In the genomic region with DNA sequence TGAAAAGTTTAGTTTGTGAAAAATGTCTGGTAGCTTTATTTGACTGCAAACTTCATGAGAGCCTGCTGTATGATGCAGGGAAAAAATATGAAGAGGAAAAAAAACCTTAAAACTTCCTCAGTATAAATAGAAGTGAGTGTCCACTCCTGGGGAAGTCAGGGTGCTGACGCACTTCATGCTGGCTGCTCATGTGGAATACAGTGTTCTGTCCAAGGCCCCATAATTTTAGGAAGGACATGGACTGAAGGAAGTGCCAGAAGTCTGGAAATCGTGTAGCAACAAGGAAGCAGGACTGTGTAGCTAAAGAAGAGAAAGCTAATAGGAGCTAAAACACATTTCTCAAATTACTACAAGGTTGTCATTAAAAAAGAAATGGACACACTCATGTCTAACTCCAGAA, we compare ENCODE assay signal across 15 mouse cellular contexts. TPM values are rescaled to one million over a fixed set of nuclear protein-coding genes. Genes with fewer than 3 reads are reported as not detected.
DNase-seq lines count a peak whose midpoint lies in the region; ATAC-seq and TF ChIP-seq lines count a peak whose summit lies in the region.
"Had no signal": no experiment of that assay in that cellular context is flagged by ENCODE, and none has a peak within 500 bp of the region (broad histone marks: within the 10 kb centered on the region; RNA-seq: fewer than 3 reads in every experiment).

No protein-coding gene starts in this region.

- no peak overlapping the region for H3K4me3 ChIP-seq in stomach, postnatal 0 days (ENCODE audit: low read depth, low read length)
- H3K4me3 ChIP-seq in midbrain, embryonic 16.5 days (ENCODE audit: low read depth, low read length) = no peak overlapping the region
- H3K4me3 ChIP-seq: hindbrain, embryonic 10.5 days; midbrain, embryonic 13.5 days; stomach, embryonic 15.5 days had no signal

- no peaks in the 10 kb centered on the region for H3K4me1 ChIP-seq in stomach, postnatal 0 days (replicated peaks; ENCODE audit: control insufficient read depth, insufficient read depth)
- H3K4me1 ChIP-seq in midbrain, embryonic 16.5 days (ENCODE audit: control insufficient read depth, insufficient read depth, low read length) = no peaks in the 10 kb centered on the region
- H3K4me1 ChIP-seq: hindbrain, embryonic 10.5 days; midbrain, embryonic 13.5 days; stomach, embryonic 15.5 days had no signal

- no peak overlapping the region for H3K4me2 ChIP-seq in stomach, postnatal 0 days (replicated peaks; ENCODE audit: low read depth)
- no peak overlapping the region for H3K4me2 ChIP-seq in midbrain, embryonic 16.5 days (ENCODE audit: low read length)
- H3K4me2 ChIP-seq: midbrain, embryonic 13.5 days; stomach, embryonic 15.5 days had no signal

- 50% methylated on average over 2 of the region's 2 CpGs for WGBS in stomach, postnatal 0 days
- 82% methylated on average over 2 of the region's 2 CpGs for WGBS in midbrain, embryonic 16.5 days

- H3K9me3 ChIP-seq in stomach, postnatal 0 days (ENCODE audit: control insufficient read depth, low read length) = no peaks in the 10 kb centered on the region
- H3K9me3 ChIP-seq in midbrain, embryonic 16.5 days (replicated peaks; ENCODE audit: control insufficient read depth, low read length, poor library complexity, severe bottlenecking) = no peaks in the 10 kb centered on the region
- H3K9me3 ChIP-seq: hindbrain, embryonic 10.5 days; midbrain, embryonic 13.5 days; stomach, embryonic 15.5 days had no signal

- H3K36me3 ChIP-seq in stomach, postnatal 0 days (ENCODE audit: control insufficient read depth, insufficient read depth, low read length) = no peaks in the 10 kb centered on the region
- no peaks in the 10 kb centered on the region for H3K36me3 ChIP-seq in midbrain, embryonic 16.5 days (ENCODE audit: control insufficient read depth, insufficient read depth, low read length)
- H3K36me3 ChIP-seq: hindbrain, embryonic 10.5 days; midbrain, embryonic 13.5 days; stomach, embryonic 15.5 days had no signal

- DNase-seq in gastrocnemius, adult 18-20 months (ENCODE audit: low spot score) = peak; percentile 61
- no peak for DNase-seq in gastrocnemius, postnatal 4 days (ENCODE audit: low spot score in 2 of 2)
- peak; percentile 35 for DNase-seq in lung, postnatal 25 days (ENCODE audit: low spot score)
- DNase-seq in lung, postnatal 4 days = no peak
- peak; percentile 38 to 66 for DNase-seq in heart, postnatal 10 days
- no peak for DNase-seq in stomach, postnatal 0 days (ENCODE audit: low spot score)
- no peak for DNase-seq in spleen, postnatal 36 days (ENCODE audit: low spot score in 2 of 2)
- DNase-seq: cerebellum, adult 11 months; liver; thymus, postnatal 4 days had no signal

- ATAC-seq in stomach, postnatal 0 days (ENCODE audit: low FRiP score, low TSS enrichment) = peak; percentile 45; the same call in 1 of the 2 replicates
- no peak for ATAC-seq in midbrain, embryonic 16.5 days
- ATAC-seq: midbrain, embryonic 13.5 days had no signal

- intact Hi-C loops in heart, postnatal 10 days (cut with DNase I) = loop anchor here (2.0 kb wide), 1 partner anchor 56 kb away; no protein-coding TSS in a partner anchor

- no peak for TF ChIP-seq CTCF in stomach, postnatal 0 days (IDR thresholded peaks at IDR 0.05; ENCODE audit: low read depth)

- no peak overlapping the region for H3K27ac ChIP-seq in stomach, postnatal 0 days (replicated peaks)
- H3K27ac ChIP-seq in midbrain, embryonic 16.5 days (ENCODE audit: low read length) = no peak overlapping the region
- H3K27ac ChIP-seq: hindbrain, embryonic 10.5 days; macrophage; midbrain, embryonic 13.5 days; stomach, embryonic 15.5 days had no signal

- H3K9ac ChIP-seq in stomach, postnatal 0 days (ENCODE audit: low read length) = no peak overlapping the region
- no peak overlapping the region for H3K9ac ChIP-seq in midbrain, embryonic 16.5 days (ENCODE audit: low read depth, low read length)
- H3K9ac ChIP-seq: midbrain, embryonic 13.5 days; stomach, embryonic 15.5 days had no signal

- H3K27me3 ChIP-seq in stomach, postnatal 0 days (ENCODE audit: control insufficient read depth, insufficient read depth, low read length) = no peaks in the 10 kb centered on the region
- no peaks in the 10 kb centered on the region for H3K27me3 ChIP-seq in midbrain, embryonic 16.5 days (ENCODE audit: control insufficient read depth, insufficient read depth, low read depth, low read length)
- H3K27me3 ChIP-seq: midbrain, embryonic 13.5 days; stomach, embryonic 15.5 days had no signal

- TF ChIP-seq EP300 in stomach, postnatal 0 days (optimal IDR thresholded peaks at IDR 0.05) = no peak

RNA-seq across cellular contexts. Expression of gene Pde3a, which starts 59.4 kb away (rescaled TPM):
- 1 to 10 TPM; 2.4 to 2.6 TPM for total RNA-seq in gastrocnemius, adult 18-20 months (2021)
- total RNA-seq in gastrocnemius, postnatal 4 days (2021) = 10 to 100 TPM; 11.9 to 13.3 TPM
- total RNA-seq in heart, postnatal 10 days (2021) = 10 to 100 TPM; 69.9 to 71.6 TPM
- polyA plus RNA-seq in stomach, postnatal 0 days (2015; fragmentation: Nextera tagmentation; extraction: Ambion mirVana) = 4.0 and 4.1 TPM in 2 replicates
- polyA plus RNA-seq in midbrain, embryonic 16.5 days (2015; fragmentation: Nextera tagmentation; extraction: Ambion mirVana) = 2.1 and 2.3 TPM in 2 replicates

Comparison
In these comparisons a context has a peak if more than half of its experiments do, and no peak if none do; other contexts are left out.
1. DNase-seq: peak in gastrocnemius, adult 18-20 months (single experiment), lung, postnatal 25 days (single experiment) and heart, postnatal 10 days (2 of 2); none in gastrocnemius, postnatal 4 days (0 of 2), lung, postnatal 4 days (0 of 2), stomach, postnatal 0 days (single experiment) and spleen, postnatal 36 days (0 of 2).
2. RNA of gene Pde3a, which starts 59.4 kb away (total RNA-seq): 69.9 to 71.6 TPM in heart, postnatal 10 days; 11.9 to 13.3 TPM in gastrocnemius, postnatal 4 days and 2.4 to 2.6 TPM in gastrocnemius, adult 18-20 months; every median in the first group is over 4 times any median in the second.